Mouse (Mus musculus) urinary bladder, postnatal 14 days (tissue): Measurements from ENCODE around the gene Gsta2.
A peak's percentile ranks its signal among the peaks of the same experiment; 100 is the strongest.
"Not testable (repeated sequence)": the region's sequence is repeated elsewhere in the genome, so short reads cannot be mapped to it uniquely, and the experiment has no call there.

Experiments used
- DNase-seq: peaks from one replicate; pipeline ENCODE4 v3.0.0; 2021; ENCODE audit warnings: low spot score

Gene Gsta2

DNA sequence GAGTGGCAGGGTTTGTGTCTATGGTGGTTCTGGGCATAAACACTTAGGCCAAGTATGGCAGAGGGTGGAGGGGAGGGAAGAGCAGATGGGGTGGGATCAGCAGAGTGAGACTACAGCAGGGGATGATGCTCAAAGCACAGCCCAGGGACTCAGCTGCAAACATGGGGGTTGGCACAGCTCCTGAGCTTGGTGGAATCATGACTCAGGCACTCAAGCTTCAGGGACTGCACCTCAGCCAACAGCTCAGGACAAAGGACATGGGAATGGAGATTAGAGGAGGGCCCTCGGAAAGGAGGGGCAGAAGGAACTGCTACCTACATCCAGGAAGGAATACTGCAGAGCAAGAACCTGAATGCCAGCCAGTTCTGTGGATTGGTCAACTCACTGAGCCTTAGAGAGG, 56.4 kb downstream of the Gsta2 start:
- DNase-seq, result not testable (repeated sequence)

DNA sequence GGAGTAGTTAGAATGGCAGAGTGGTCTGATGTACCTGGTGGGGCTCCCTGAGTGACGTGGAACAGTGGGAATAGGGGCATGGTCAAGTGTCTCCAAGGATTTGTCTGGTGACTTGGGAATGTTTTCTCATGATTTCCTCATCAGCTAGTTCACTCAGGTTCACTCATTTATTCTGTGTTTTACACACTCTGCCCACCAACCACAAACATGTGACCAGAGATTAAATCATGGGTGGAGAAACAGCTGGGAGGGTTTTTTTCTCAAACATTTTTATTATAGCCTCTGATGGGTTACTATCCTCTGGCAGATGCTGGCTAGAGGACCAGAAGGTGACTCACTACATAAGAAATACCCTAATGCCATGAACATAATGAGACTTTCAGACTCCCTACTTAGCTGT, 57.4 kb downstream of the Gsta2 start:
- no peak for DNase-seq

DNA sequence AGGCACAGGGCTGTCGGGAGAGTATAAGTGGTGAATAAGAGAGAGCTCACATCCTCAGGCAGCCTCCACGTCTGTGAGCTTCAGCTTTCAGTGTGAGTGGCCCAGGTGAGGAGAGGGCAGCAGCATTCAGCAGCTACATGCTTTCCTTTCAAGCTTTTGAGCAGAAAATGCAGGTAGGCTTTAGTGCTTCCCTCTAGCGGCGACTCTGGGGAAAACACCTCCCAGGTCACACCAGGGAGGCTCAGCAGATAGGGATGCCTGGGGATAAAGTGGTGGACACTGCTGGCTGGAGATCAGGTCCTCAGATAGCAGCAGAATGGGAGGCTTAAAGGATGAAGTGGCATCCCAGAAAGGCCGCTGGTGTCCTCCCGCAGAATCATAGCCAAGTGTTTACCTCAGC, 59.5 kb downstream of the Gsta2 start:
- DNase-seq, result peak; percentile 56

DNA sequence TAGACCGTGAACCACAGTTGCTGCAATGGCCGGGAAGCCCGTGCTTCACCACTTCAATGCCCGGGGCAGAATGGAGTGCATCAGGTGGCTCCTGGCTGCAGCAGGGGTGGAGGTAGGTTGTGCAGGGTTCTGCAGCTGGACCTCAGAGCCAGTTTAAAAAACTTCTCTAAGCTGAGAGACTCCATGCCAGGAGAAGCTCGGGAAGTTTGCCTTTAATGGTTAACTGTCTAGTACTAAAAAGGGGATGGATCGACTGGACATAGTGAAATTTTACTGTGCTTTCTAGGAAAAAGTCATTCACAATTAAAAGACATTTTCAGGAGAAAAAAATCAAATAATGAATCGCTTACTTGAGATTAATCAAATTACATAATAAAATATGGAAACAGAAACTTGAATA, 60.8 kb downstream of the Gsta2 start:
- not testable (repeated sequence) for DNase-seq

DNA sequence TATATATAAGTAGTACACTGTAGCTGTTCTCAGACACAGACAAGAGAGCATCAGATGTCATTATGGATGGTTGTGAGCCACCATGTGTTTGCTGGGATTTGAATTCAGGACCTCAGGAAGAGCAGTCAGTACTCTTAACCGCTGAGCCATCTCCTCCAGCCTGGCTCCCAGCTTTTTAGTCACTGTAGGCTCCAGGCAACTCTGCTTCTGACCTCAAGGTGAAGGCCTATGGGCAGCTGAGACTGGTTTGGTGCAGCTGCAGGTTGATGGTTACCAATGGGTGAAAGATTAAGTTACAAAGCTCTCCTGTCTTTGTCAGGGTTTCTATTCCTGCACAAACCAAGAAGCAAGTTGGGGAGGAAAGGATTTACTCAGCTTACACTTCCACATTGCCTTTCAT, 61.9 kb downstream of the Gsta2 start:
- not testable (repeated sequence) for DNase-seq

DNA sequence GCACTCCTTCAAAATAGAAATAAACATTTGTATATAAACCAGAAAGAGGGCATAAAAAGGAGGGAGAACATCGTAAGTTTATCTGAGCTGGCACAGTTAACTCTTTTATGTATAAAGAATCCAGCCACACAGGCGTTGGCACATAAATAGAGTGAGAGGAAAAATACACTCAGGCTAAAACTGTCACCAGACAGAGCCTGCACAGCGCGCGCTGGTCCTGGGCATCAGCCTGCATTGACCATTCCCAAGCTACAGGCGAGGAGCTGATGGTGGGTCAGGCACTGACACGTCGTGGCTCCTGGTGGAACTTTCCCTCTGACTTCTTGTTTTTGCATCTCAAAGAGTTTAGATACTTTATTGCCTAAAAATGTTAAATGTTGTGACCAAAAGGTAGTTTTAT, 63.1 kb downstream of the Gsta2 start:
- DNase-seq, result not testable (repeated sequence)

DNA sequence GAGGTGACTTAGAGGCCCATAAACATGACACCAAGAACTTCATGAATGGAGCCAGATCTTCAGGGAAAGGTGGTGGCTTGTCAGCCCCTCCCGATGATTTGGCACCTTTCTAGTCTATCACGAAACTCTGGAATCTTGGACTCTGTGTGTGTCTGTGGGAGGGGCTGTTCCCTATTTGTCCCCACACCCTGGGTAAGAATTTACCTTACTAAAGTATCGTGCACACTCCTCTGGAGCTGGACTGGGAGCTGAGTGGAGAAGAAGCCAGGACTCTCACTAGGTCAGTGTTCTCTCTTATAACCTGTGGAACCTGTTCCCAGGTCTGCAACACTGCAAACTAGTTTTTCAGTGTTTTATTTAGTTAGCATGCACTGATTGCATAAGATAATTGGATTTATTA, 65.9 kb downstream of the Gsta2 start, which contains the start of gene Gm10639:
Gm10639 (plus strand) TSS at position 201 of the 400 bp plus-strand sequence.
- not testable (repeated sequence) for DNase-seq

DNA sequence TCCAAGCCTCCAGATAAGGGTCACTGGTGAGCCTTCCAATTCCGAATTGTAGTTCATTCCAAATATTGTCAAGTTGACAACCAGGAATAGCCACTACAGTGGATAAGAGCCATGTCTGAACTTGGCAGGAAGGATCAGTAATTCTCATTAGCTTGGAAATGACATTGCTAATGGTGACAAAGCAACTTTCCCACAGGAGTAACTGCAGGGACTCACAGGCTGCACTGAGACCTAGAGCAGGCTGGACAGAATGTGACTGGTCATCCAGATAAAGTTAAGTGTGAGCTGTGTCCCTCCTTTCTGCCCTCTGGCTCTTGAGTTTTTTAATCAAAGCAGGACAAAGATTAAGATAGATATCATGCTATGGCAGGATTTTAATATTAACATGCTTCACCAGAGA, 66.5 kb downstream of the Gsta2 start:
- not testable (repeated sequence) for DNase-seq

DNA sequence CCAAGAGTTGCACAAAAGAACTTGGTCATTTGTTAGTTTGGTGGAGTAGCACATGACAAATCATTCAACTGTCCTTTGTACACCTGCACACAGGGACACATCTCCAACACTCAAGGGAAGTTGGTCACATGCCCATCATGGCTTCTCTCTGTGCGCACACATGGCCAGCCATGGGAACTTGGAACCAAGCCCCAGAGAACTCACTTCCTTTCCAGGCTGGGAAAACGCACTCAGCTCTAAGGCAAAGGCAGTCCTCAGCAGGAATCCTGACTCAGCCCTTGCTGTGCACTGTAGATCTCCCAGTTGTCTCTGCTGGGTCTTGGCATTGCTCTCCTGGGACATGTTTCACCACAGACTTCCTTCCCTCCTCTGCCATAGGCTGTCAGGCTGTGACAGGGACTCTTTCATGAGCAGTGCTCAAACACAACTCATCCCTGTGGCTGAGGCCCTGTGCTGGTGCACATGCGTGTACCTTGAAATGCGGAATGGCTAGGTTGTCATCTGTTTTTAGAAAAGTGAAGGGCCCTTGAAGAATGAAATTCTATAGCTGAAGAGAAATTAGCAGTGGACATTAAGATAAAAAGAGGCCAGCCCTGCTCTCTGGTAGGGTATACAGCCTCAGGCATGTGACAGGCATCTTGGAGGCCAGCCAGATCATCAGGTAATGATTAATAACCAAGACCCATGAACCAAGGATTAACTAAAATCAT, 73.4 kb downstream of the Gsta2 start:
- peak; percentile 51 for DNase-seq
